Mouse (Mus musculus) C2C12 (cell line): Measurements from ENCODE around the gene Emc10.

ENCODE experiments used
- CEBPB ChIP-seq: IDR thresholded peaks from one replicate; pipeline ENCODE4 v1.6.1; 2011; ENCODE audit warnings: low read depth, mild to moderate bottlenecking, control low read depth, moderate library complexity
- CTCF ChIP-seq: IDR thresholded peaks from one replicate; pipeline ENCODE4 v1.5.1; 2011; ENCODE audit not compliant: control insufficient read depth, insufficient read depth, insufficient read length
- FOSL1 ChIP-seq: IDR thresholded peaks from one replicate; pipeline ENCODE4 v1.8.0; 2011; ENCODE audit warnings: mild to moderate bottlenecking, low read length; ENCODE audit not compliant: poor library complexity, insufficient read depth, severe bottlenecking
- MAX ChIP-seq: IDR thresholded peaks from one replicate; pipeline ENCODE4 v1.6.1; 2011; ENCODE audit warnings: mild to moderate bottlenecking, control low read depth
- MYOG ChIP-seq: IDR thresholded peaks from one replicate; pipeline ENCODE4 v1.6.1; 2011; ENCODE audit not compliant: control insufficient read depth, insufficient read length; ENCODE audit errors: extremely low read depth
- USF1 ChIP-seq: IDR thresholded peaks from one replicate; pipeline ENCODE4 v1.6.1; 2011; ENCODE audit warnings: low read depth, mild to moderate bottlenecking, control low read depth, moderate library complexity

- TF ChIP-seq CTCF (no peak), MYOG (no peak), USF1 (no peak), CEBPB (no peak), MAX (no peak), FOSL1 (no peak)
Observed at GRCm38 (mm10) chr7:44538756-44539624, 42.7 kb upstream of the Emc10 start.
